ENCODE assay signal across 10 mouse cellular contexts in the genomic region with DNA sequence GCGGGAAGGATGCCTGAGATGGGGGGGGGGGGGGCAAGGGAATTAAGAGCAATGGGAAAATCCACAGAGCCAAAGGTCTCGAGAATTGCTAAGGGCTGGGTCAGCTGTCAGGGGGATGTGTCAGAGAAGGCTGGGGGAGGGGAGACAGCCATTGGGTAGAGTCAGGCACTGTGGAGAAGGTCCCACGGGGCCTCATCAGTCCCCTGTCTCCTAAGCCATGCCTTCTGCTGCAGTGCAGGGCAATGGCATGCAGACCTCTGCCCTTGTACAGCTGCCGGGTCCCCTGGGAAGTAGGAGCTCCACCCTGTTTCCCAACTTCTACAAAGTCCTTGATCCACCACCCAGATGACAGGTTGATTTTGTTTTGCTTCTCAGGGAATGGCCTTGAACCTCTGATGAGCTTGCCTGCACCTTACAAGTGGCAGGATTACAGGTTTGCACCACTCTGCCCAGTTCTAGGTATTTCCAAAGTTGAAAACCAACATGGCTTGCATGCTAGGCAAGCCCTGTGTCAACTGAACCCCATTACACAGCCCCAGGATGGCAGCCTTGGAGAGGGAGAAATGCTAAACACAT.
DNase-seq lines count a peak whose midpoint lies in the region; ATAC-seq lines count a peak whose summit lies in the region.
"Had no signal": no experiment of that assay in that cellular context is flagged by ENCODE, and none has a peak within 500 bp of the region (broad histone marks: within the 10 kb centered on the region; RNA-seq: fewer than 3 reads in every experiment).

No protein-coding gene starts in this region.

- no peaks in the 10 kb centered on the region for H3K27me3 ChIP-seq in kidney, embryonic 16.5 days (ENCODE audit: insufficient read depth, low read length)
- H3K27me3 ChIP-seq in embryonic facial prominence, embryonic 13.5 days = no peaks in the 10 kb centered on the region
- H3K27me3 ChIP-seq in liver, embryonic 13.5 days = no peaks in the 10 kb centered on the region

- no peak overlapping the region for H3K4me3 ChIP-seq in kidney, embryonic 16.5 days (ENCODE audit: low read length)
- no peak overlapping the region for H3K4me3 ChIP-seq in embryonic facial prominence, embryonic 13.5 days
- H3K4me3 ChIP-seq in liver, embryonic 13.5 days (replicated peaks) = no peak overlapping the region

- no peak overlapping the region for H3K9ac ChIP-seq in kidney, embryonic 16.5 days (replicated peaks; ENCODE audit: low read length)
- no peak overlapping the region for H3K9ac ChIP-seq in embryonic facial prominence, embryonic 13.5 days
- no peak overlapping the region for H3K9ac ChIP-seq in liver, embryonic 13.5 days

- no peak for ATAC-seq in kidney, embryonic 16.5 days (ENCODE audit: low FRiP score, low TSS enrichment)
- no peak for ATAC-seq in embryonic facial prominence, embryonic 13.5 days (ENCODE audit: insufficient number of reproducible peaks, insufficient read depth, low FRiP score, low TSS enrichment, low read depth)
- ATAC-seq in liver, embryonic 13.5 days (ENCODE audit: low read depth) = no peak
- no peak for ATAC-seq in granulocyte monocyte progenitor cell, adult 5-6 weeks (replicated peaks; ENCODE audit: poor library complexity, severe bottlenecking)

- no peaks in the 10 kb centered on the region for H3K36me3 ChIP-seq in kidney, embryonic 16.5 days (ENCODE audit: insufficient read depth, low read length)
- H3K36me3 ChIP-seq in embryonic facial prominence, embryonic 13.5 days = no peaks in the 10 kb centered on the region
- no peaks in the 10 kb centered on the region for H3K36me3 ChIP-seq in liver, embryonic 13.5 days

- DNase-seq in adrenal gland, adult 2 months = peak; percentile 76
- no peak for DNase-seq in adrenal gland, postnatal 4 days (ENCODE audit: low spot score in 2 of 2)
- DNase-seq in kidney, adult 8-10 months = no peak
- no peak for DNase-seq in liver, embryonic 13.5 days
- no peak for DNase-seq in gastrocnemius, adult 18-20 months (ENCODE audit: low spot score)
- DNase-seq: gastrocnemius, postnatal 10 days had no signal

- no peaks in the 10 kb centered on the region for H3K9me3 ChIP-seq in kidney, embryonic 16.5 days (ENCODE audit: low read length)
- no peaks in the 10 kb centered on the region for H3K9me3 ChIP-seq in embryonic facial prominence, embryonic 13.5 days
- H3K9me3 ChIP-seq in liver, embryonic 13.5 days (replicated peaks) = no peaks in the 10 kb centered on the region

- WGBS in kidney, embryonic 16.5 days = 18% methylated on average over 4 of the region's 4 CpGs
- 25% methylated on average over 4 of the region's 4 CpGs for WGBS in embryonic facial prominence, embryonic 13.5 days
- WGBS in liver, embryonic 13.5 days (ENCODE audit: insufficient replicate concordance) = 27% methylated on average over 4 of the region's 4 CpGs

- peak overlapping the region; percentile 91 for H3K27ac ChIP-seq in kidney, embryonic 16.5 days (ENCODE audit: low read length)
- H3K27ac ChIP-seq in embryonic facial prominence, embryonic 13.5 days = 0 out of 2 replicates have a peak overlapping the region, but pooled peaks have one; percentile 7
- H3K27ac ChIP-seq in liver, embryonic 13.5 days = peak overlapping the region; percentile 34; the same call in 1 of the 2 replicates
- H3K27ac ChIP-seq: macrophage had no signal

- H3K4me1 ChIP-seq in kidney, embryonic 16.5 days (ENCODE audit: insufficient read depth, low read length) = peaks cover 70% of the 10 kb centered on the region
- peaks cover 67% of the 10 kb centered on the region for H3K4me1 ChIP-seq in embryonic facial prominence, embryonic 13.5 days
- H3K4me1 ChIP-seq in liver, embryonic 13.5 days (replicated peaks) = peaks cover 53% of the 10 kb centered on the region

- H3K4me2 ChIP-seq in kidney, embryonic 16.5 days (replicated peaks; ENCODE audit: low read depth, low read length) = no peak overlapping the region; the same call in 1 of the 2 replicates
- H3K4me2 ChIP-seq in embryonic facial prominence, embryonic 13.5 days = no peak overlapping the region
- H3K4me2 ChIP-seq in liver, embryonic 13.5 days = no peak overlapping the region

Comparison
In these comparisons a context has a peak if more than half of its experiments do, and no peak if none do; other contexts are left out.
1. H3K27ac ChIP-seq: peak in every context shown above with its lines; median percentile 91 in kidney, embryonic 16.5 days; 34 in liver, embryonic 13.5 days; 7 in embryonic facial prominence, embryonic 13.5 days.